Mouse (Mus musculus) activated CD4-positive, CD25-positive, alpha-beta regulatory T cell, adult 9 weeks (primary cell): ENCODE data around the gene Klhl8. TPM values are rescaled to one million over a fixed set of nuclear protein-coding genes. Genes with fewer than 3 reads are reported as not detected.

Experiments
- polyA plus RNA-seq: library from polyadenylated mRNA; unstranded; fragments of 100-300 nt; shearing (Covaris generic); gene quantifications from one replicate; pipeline ENCODE4 v1.2.1, GENCODE M21; 2017

The Klhl8 gene
- polyA plus RNA-seq, result 0.99 TPM

DNA sequence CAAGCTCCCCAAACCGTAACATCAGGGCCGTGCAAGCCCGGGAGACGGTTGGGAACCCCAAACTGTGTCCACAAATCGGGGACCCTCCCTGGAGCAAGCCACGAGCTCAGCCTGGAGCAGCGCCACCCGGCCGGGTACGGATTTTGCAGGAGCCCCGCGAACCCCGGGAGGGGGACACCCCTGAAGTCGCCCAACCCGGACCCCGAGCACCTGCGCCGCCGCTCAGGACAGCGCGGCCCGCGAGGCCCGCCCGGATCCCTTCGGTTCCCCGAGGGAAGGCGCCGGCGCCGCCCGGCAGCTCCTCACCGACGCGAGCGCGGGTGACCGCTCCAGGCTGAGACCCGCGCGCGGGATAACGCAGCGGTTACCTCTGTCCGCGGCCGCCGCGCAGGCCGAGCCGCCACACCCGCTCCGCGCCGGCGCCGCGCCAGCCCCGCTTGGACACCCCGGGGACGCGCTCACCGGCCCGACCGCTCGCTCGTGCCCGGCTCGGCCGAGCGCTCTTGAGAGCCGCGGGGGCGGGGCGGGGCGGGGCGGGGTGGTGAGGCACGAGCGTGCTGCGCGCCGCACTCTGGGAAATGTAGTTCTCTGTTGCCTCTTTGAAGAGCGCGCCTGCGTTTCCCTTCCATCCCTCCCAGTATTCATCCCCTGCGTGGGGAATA, at the start of gene Klhl8:
Gene Klhl8, minus strand, starts transcription at position 512 of the 662 bp plus-strand sequence.

Other genes starting within 250 kb of the Klhl8 start
- gene Aff1, start 218.9 kb downstream of the Klhl8 start, polyA plus RNA-seq, result 45.2 TPM
- not detected for gene Hsd17b13, start 66.2 kb upstream of the Klhl8 start, polyA plus RNA-seq
- gene Hsd17b11, start 110.7 kb upstream of the Klhl8 start, polyA plus RNA-seq, result 5.6 TPM
- gene Nudt9, start 135.0 kb upstream of the Klhl8 start, polyA plus RNA-seq, result 21.1 TPM
- gene Gm17660, start 166.3 kb upstream of the Klhl8 start, polyA plus RNA-seq, result not detected
- not detected for gene Sparcl1, start 202.5 kb upstream of the Klhl8 start, polyA plus RNA-seq